Mouse (Mus musculus) bone marrow, adult 2 months (tissue): ENCODE measurements around the gene Rpl14. TPM values are rescaled to one million over a fixed set of nuclear protein-coding genes. Genes with fewer than 3 reads are reported as not detected.
"Not testable (repeated sequence)": the region's sequence is repeated elsewhere in the genome, so short reads cannot be mapped to it uniquely, and the experiment has no call there.

Source experiments
- H3K27ac ChIP-seq: fragments of 200-500 bp; 2 replicates; pipeline ENCODE4 v1.5.1; 2012; ENCODE audit warnings: low read depth, mild to moderate bottlenecking, control low read depth, inconsistent platforms, low read length; ENCODE audit not compliant: control insufficient read depth, poor library complexity, insufficient read depth
- H3K4me1 ChIP-seq: fragments of 200-500 bp; 2 replicates; pipeline ENCODE4 v1.6.1; 2011; ENCODE audit warnings: low read length; ENCODE audit not compliant: control insufficient read depth, insufficient read depth
- H3K4me3 ChIP-seq: fragments of 200-500 bp; replicated peaks from 2 replicates; pipeline ENCODE3; 2011; ENCODE audit warnings: mild to moderate bottlenecking, low read depth, low read length, control low read depth; ENCODE audit not compliant: control insufficient read depth
- CTCF ChIP-seq: fragments of 200-500 bp; IDR thresholded peaks from 2 replicates; pipeline ENCODE4 v1.5.1; 2011; ENCODE audit warnings: low read length, control low read depth; ENCODE audit not compliant: control insufficient read depth, insufficient read depth
- POLR2A ChIP-seq: fragments of 200-500 bp; IDR thresholded peaks from 2 replicates; pipeline ENCODE4 v1.6.1; 2011; ENCODE audit warnings: low read depth, mild to moderate bottlenecking, control low read depth, low read length, borderline replicate concordance; ENCODE audit not compliant: control insufficient read depth
- WGBS: fragments of 180-500 bp; shearing (Covaris S2); methylation state at CpG from one replicate; pipeline ENCODE4 v1.1.7; 2018; 5-methylcytosine and 5-hydroxymethylcytosine counted together
- polyA plus RNA-seq: library from polyadenylated mRNA; stranded (reverse); fragments of >200 nt; gene quantifications from 2 replicates; pipeline ENCODE4 v1.2.4, GENCODE M21; 2011; ENCODE audit warnings: low replicate concordance; ENCODE audit not compliant: missing spikeins, insufficient read depth, insufficient read length

Rpl14 gene
- 844 and 1,026 TPM in 2 replicates for polyA plus RNA-seq

GRCm38 (mm10) chr9:120570741-120571592 is at the start of gene Rpl14:
Rpl14 (plus strand) TSS chr9:120571444.
- WGBS: 3% methylated on average over 43 of the region's 43 CpGs
- H3K27ac ChIP-seq: peak within 1 kb of the TSS; percentile 80
- TF ChIP-seq POLR2A (peak; percentile 95), CTCF (no peak)
- H3K4me1 ChIP-seq: peaks cover 3% of the 10 kb centered on the region
- H3K4me3 ChIP-seq: peak within 1 kb of the TSS; percentile 81

- 48% methylated on average over 4 of the region's 4 CpGs for WGBS
- TF ChIP-seq CTCF: no peak
- Histone ChIP-seq H3K27ac (no peak overlapping the region), H3K4me1 (no peaks in the 10 kb centered on the region; the same call in none of the 2 replicates), H3K4me3 (no peak overlapping the region)
Measured at GRCm38 (mm10) chr9:120527270-120527669, 44.0 kb upstream of the Rpl14 start.

- 81% methylated on average over 8 of the region's 8 CpGs for WGBS
- TF ChIP-seq CTCF: no peak
- no peak for TF ChIP-seq POLR2A
Measured at GRCm38 (mm10) chr9:120527919-120528318, 43.3 kb upstream of the Rpl14 start.

GRCm38 (mm10) chr9:120528815-120529510 is 42.3 kb upstream of the Rpl14 start:
- Histone ChIP-seq H3K27ac (no peak overlapping the region), H3K4me1 (no peaks in the 10 kb centered on the region; the same call in none of the 2 replicates), H3K4me3 (no peak overlapping the region)
- TF ChIP-seq POLR2A: no peak
- no peak for TF ChIP-seq CTCF
- 58% methylated on average over 17 of the region's 17 CpGs for WGBS

More at GRCm38 (mm10) chr9:120527919-120528318, 43.3 kb upstream of the Rpl14 start:
- no peak overlapping the region for H3K4me3 ChIP-seq
- H3K4me1 ChIP-seq: no peaks in the 10 kb centered on the region; the same call in none of the 2 replicates
- no peak overlapping the region for H3K27ac ChIP-seq

GRCm38 (mm10) chr9:120530471-120530870 is 40.8 kb upstream of the Rpl14 start:
- H3K4me1 ChIP-seq: no peaks in the 10 kb centered on the region; the same call in none of the 2 replicates
- TF ChIP-seq POLR2A (no peak), CTCF (no peak)
- no peak overlapping the region for H3K27ac ChIP-seq
- 85% methylated on average over 5 of the region's 5 CpGs for WGBS
- no peak overlapping the region for H3K4me3 ChIP-seq

GRCm38 (mm10) chr9:120532062-120532461 is 39.2 kb upstream of the Rpl14 start:
- no peak overlapping the region for H3K27ac ChIP-seq
- TF ChIP-seq POLR2A (no peak), CTCF (no peak)
- no peaks in the 10 kb centered on the region; the same call in none of the 2 replicates for H3K4me1 ChIP-seq
- no peak overlapping the region for H3K4me3 ChIP-seq
- WGBS: 74% methylated on average over 6 of the region's 6 CpGs

- WGBS: 66% methylated on average over 6 of the region's 6 CpGs
- Histone ChIP-seq H3K4me1 (no peaks in the 10 kb centered on the region; the same call in none of the 2 replicates), H3K27ac (no peak overlapping the region), H3K4me3 (no peak overlapping the region)
- no peak for TF ChIP-seq POLR2A
- no peak for TF ChIP-seq CTCF
Measured at GRCm38 (mm10) chr9:120532691-120533090, 38.6 kb upstream of the Rpl14 start.

- not testable (repeated sequence) for H3K4me3 ChIP-seq
- WGBS: 81% methylated on average over 8 of the region's 8 CpGs
Measured at GRCm38 (mm10) chr9:120533446-120533950, 37.7 kb upstream of the Rpl14 start.

More at GRCm38 (mm10) chr9:120533446-120533950, 37.7 kb upstream of the Rpl14 start:
- not testable (repeated sequence) for H3K27ac ChIP-seq, H3K4me1 ChIP-seq
